Mouse (Mus musculus) heart, postnatal 36 days (tissue): ENCODE data around the gene Gucy2d. TPM values are rescaled to one million over a fixed set of nuclear protein-coding genes. Genes with fewer than 3 reads are reported as not detected.

Source experiments
- DNase-seq, 2 experiments: peaks; one replicate each; pipeline ENCODE4 v3.0.0; 2021 to 2022
- intact Hi-C: fragments of 180-260 bp; cut with DNase I; formaldehyde crosslinking; loops from one replicate; pipeline ENCODE4 v1.15.1; 2025
- total RNA-seq, 2 experiments: library from RNA; stranded (reverse); gene quantifications; 2 replicates each; pipeline ENCODE4 v1.2.3; 2021

Gene Gucy2d
- total RNA-seq, result under 1 TPM in 1 of 2 experiments, not detected in 1; 0.25 TPM

GRCm38 (mm10) chr7:98439956-98440466 is at the start of gene Gucy2d:
Gene Gucy2d (plus strand): TSS chr7:98440416.
- intact Hi-C loops, result no loop called here
- no peak for DNase-seq

DNA sequence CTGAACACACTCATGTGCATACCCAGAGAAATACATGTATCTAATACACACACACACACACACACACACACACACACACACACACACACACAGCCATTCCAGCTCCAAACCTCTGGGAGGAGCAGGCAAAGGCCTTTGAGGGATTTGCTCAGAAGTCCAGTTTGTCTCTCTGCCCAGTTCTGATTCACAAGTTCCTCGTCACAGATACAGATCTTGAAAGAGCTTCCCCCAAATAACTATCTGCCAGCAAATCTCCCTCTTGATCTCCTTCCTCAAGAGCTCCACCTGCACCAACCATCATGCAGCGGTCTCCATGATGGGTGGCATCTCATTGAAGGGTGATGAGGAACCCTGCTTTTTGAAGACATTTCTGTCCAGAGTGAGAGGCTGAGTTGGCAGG is 49.7 kb upstream of the Gucy2d start:
- intact Hi-C loops, result no loop called here
- DNase-seq, result peak in 1 of 2 experiments; percentile 26

DNA sequence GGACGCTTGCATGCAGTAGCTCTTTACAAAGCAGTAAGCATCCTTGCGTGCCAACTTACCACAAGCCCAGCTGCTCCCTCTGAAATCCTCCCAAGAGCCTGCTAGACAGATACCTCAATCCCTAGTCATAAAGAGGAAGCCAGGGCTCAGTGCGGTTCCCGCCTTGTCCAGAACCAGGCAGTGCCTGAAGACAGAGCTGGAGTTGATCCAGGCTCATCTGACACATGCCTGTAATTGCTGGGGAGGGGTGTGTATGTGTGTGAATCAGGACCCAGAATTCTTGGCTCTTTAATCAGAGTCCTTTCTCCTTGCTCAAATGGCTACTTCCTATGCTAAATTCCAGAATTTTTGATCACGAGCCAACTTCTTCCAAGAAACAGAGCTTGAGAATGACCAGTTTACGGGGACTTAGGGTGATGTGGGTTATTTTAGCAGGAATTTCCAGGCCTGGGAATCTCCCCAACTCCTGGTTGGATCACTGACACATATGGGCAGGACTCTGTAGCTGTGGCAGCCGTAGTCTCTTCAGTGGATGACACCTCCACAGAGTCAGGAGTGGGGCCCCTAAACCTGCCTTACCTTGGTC is 48.8 kb upstream of the Gucy2d start:
- intact Hi-C loops, result no loop called here
- DNase-seq, result no peak

DNA sequence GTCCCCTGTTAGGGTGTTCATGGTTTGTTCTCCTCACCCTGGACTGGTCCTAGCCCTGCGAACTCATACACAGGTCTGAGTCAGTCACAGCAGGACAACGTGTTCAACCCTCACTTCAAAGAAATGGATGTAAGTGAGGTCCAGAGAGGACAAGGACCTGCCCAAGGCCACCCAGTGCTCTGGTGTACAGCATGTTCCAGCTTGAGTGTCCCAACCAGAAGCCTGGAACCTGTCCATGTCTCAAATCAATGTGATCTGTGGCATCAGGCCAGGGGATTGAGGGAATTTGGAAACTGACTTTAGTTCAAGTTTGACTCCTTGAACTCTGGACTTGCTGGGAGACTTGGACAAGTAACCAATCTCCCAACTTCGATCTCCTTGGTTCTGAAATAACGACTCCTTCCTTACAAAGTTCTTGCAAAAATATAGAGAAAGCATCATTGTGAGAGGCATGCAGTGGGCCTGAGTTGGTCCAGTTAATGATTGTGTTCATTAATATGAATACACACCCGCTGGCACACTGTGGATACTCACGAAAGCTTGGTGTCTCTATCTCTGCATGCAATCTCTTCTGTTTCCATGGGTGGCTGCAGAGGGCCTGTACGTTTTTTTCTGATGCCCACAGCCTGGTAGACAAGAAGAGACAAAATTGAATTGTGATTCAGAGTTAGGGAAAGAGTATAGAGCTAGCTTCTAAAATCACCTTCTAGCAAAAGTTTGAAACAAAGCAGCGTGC is 47.6 kb upstream of the Gucy2d start:
- intact Hi-C loops, result no loop called here
- DNase-seq, result no peak

GRCm38 (mm10) chr7:98402582-98403574 is 37.3 kb upstream of the Gucy2d start:
- DNase-seq, result no peak

DNA sequence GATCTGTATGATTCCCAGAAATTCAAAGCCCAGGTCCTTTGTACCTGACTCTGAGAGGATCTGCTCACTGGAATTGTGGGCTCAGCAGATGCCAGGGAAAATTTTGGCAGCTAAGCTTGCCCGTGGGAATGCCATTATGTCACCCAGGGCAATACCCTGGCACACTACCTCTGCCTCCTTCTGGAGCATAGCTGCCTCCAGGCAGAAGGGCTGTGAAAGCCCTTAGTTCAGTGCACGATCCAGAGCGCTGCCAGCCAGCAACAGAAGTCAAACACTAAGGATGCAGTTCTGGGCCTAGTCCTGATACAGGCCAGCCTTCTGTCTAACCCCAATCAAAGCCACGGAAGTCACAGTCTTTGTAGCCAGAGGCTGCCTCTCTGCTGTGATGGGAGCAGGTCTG is 36.2 kb upstream of the Gucy2d start:
- no peak for DNase-seq
- intact Hi-C loops, result no loop called here

More at GRCm38 (mm10) chr7:98402582-98403574, 37.3 kb upstream of the Gucy2d start:
- intact Hi-C loops, result no loop called here

DNA sequence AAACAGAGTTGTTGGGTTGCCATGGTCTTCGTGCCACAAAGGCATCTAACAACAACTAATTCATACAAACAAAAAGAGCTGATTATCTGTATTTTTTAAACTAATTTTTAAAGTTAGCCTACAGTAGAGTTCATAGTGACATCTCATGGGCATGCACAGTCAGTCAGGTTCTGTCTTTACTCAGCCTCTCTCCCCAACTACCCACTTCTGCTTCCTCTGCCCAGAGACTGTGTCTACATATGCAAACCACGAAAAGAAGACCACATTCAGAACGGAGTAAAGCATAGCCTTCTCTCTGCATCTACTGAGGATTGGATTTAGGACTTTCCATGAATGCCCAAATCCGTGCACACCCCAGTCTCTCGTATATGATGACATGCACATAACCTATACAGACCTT is 32.6 kb upstream of the Gucy2d start:
- DNase-seq, result no peak
- intact Hi-C loops, result no loop called here

DNA sequence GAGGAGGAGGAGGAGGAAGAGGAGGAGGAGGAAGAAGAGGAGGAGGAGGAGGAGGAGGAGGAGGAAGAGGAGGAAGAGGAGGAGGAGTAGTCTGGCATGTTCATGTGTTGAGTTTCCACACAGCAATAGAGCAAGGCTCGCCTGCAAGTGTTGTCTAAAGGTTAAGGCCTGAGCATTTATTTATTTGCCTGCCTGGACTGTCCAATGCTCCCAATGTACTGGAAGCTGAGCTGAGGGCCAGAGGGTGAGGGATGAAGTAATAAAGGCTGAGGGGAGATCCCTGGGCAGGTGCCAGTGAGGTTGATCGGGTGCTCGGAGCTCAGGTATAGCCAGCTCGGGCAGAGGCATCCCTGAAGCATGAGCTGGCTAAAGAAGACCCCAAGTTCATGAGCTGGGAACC is 27.1 kb upstream of the Gucy2d start:
- no peak for DNase-seq
- intact Hi-C loops, result no loop called here

- DNase-seq, result peak in 1 of 2 experiments; percentile 28
- intact Hi-C loops, result no loop called here
Observed at GRCm38 (mm10) chr7:98415550-98415949, 24.7 kb upstream of the Gucy2d start.

GRCm38 (mm10) chr7:98416020-98416419 is 24.2 kb upstream of the Gucy2d start:
- intact Hi-C loops, result no loop called here
- DNase-seq, result no peak

DNA sequence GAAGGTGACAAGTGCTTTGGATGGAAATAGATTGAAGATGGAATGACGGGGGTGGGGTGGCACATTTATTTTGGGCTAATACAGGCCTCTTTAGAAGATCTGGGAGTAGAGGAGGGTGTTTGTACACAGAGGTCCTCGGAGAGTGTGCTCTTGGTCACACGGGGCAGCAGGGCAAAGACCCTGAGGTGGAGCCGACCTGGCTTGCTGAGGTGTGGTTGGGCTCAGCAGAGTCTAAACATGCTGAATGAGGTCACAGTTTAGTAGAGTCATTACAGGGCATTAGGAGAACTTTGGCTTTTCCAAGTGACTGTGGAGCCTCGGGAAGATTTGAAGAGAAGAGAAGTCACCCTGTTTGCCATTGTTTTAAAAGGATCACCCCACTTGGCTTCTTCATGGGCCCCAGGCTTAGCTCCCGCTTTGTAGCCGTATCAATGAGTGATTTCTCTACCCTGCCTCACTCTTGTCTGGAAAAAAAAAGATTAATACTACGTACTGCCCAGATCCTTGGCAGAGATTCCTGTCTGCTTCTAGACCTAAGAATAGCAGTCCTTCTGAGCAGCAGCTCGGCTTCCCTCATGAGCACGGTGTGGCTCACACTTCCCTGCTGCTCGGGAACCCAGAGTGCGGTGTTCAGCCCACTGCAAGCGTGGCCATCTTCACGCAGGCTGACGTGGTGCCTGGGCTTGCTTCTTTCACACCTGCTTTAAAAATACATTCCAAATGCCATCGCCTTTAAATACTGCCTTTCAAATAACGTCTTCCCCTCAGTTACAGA is 22.0 kb upstream of the Gucy2d start:
- intact Hi-C loops, result no loop called here

GRCm38 (mm10) chr7:98419366-98419765 is 20.9 kb upstream of the Gucy2d start:
- DNase-seq, result no peak
- intact Hi-C loops, result no loop called here

More for the DNA sequence above, 22.0 kb upstream of the Gucy2d start:
- peak in 1 of 2 experiments; percentile 10 for DNase-seq

DNA sequence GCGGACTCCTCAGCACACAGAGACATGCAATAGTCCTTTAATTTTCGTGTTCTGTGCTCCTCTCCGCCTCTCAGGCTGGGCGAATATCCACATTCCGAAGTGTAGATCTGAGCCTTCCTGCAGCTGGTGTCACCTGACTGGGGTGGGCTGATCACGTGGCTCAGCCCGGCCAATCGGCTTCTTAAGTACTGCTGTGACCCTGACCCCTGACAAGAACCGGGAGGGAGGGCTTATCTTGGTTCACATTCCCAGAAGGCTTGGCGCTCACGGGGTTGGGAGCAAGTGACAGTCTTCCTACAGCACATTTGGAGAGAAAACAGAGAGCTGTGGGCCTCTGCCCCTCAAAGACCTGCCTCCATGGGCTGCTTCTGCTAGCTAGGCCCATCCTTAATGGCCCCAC is 16.7 kb upstream of the Gucy2d start:
- DNase-seq, result no peak
- intact Hi-C loops, result no loop called here

GRCm38 (mm10) chr7:98424396-98424795 is 15.8 kb upstream of the Gucy2d start:
- no peak for DNase-seq
- intact Hi-C loops, result no loop called here

DNA sequence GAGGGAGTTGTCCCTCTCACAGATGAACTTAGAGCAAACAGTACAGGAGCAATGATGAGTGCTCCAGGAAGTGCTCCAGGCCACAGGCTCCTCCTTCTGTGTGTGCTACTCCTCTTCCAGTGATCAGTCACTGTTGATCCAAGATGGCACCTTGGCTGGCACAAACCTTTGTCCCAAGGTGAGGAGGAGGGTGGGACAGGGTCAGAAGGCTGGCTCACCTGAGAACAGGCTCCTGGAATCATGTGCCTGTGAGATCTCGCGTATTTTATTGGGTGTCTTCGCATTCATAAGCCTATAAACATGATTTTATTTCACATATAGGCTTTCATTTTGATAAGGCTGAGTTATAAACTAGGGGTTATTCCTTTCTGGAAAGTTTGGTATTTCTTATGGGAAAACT is 14.7 kb upstream of the Gucy2d start:
- intact Hi-C loops, result no loop called here

DNA sequence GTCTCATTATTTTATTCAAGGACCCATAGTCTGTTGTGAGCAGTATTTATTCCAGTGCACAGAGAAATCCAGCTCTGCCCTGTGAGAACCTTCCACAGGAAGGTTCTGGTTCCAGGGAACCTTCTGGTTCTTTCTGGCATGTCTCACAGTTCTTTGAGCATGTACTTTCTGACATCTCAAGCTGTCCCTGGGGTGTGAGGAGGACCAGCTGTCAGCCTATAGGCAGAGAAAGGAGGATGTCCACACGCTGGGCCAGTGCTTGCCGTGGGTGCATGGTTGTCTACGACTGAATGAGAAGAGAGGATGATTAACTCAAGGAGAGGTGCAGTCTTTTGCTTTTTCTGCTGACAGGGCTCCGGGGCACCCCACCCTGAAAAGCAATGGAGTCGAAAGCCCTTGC is 13.6 kb upstream of the Gucy2d start:
- intact Hi-C loops, result no loop called here
- DNase-seq, result no peak

More for the DNA sequence above, 14.7 kb upstream of the Gucy2d start:
- DNase-seq, result no peak

DNA sequence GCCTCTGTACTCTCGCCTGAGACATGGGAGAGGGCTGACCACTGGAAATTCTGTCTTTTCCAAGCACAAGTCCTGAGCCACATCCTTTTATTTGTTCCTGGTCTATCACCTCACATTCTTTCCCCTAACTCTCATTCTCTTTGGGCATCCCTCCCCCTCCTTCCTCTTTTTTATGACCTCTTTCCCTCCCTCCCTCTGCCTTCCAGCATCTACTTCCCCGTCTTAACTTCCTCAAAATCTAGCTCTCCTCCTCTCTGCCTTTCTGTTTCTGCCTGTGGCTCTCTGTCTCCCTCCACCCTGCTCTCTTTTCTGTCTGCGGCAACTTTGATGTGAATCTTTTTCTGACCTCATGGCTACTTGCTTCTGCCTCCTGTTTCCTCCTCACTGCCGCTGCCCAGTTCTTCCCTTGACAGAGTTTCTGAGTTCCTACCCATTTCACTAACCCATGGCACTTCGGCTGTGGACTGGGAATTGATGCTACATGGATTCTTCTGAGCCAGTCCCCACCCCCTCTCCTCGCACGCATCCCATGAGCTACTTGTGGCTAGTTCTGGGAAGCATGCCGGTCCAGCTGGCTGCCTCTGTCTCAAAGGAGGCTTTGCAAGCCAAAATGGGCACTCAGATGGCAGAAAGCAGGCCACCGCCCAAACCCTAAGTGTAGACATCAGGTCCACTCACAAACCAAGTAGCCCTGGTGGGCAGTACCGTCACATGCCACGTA is 12.9 kb upstream of the Gucy2d start:
- intact Hi-C loops, result no loop called here
- no peak for DNase-seq

DNA sequence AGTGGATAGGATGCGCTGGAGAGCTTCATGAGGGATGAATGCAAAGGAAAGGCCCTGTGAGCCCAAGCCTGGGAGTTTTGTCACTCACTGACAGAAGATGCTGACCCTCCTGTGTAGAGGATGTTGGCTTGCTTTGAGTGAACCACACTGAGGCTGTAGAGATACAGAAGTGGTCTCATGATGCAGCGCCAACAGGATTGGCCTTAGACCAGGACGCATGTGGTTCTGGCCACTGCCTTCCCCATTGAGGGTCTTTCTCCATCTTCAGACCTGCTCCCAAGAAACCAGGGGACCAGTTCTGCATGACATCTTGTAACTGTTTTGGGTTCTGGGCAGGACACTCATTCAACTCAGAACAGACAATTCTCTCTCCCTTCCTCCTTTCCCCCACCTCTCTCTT is 10.6 kb upstream of the Gucy2d start:
- intact Hi-C loops, result no loop called here
- DNase-seq, result no peak

GRCm38 (mm10) chr7:98430785-98431184 is 9.4 kb upstream of the Gucy2d start:
- peak; percentile 67 to 75 for DNase-seq
- intact Hi-C loops, result loop anchor here (1.0 to 5.0 kb wide), 4 partner anchors 81 to 273 kb away; no protein-coding TSS in a partner anchor
